Mouse (Mus musculus) intestine, embryonic 16.5 days (tissue): ENCODE data around the gene Mettl7a1. TPM values are rescaled to one million over a fixed set of nuclear protein-coding genes. Genes with fewer than 3 reads are reported as not detected.

Experiments used
- polyA plus RNA-seq: library from polyadenylated mRNA; unstranded; fragments of >200 nt; fragmentation: Nextera tagmentation; extraction: Ambion mirVana; gene quantifications from 2 replicates; pipeline ENCODE4 v1.2.1, GENCODE M21; 2015

Mettl7a1 gene
- polyA plus RNA-seq, 1 experiment from 2014 or later, result 7.4 TPM

Other genes with a start within 250 kb of the Mettl7a1 start
- 32.7 and 36.4 TPM in 2 replicates for gene Atf1, start 76.3 kb upstream of the Mettl7a1 start, polyA plus RNA-seq
- not detected in 2 replicates for gene Tmprss12, start 23.3 kb upstream of the Mettl7a1 start, polyA plus RNA-seq
- gene Mettl7a3, start 30.8 kb downstream of the Mettl7a1 start, polyA plus RNA-seq, result not detected in 2 replicates
- not detected in 2 replicates for gene Methig1, start 49.0 kb downstream of the Mettl7a1 start, polyA plus RNA-seq
- gene Mettl7a2, start 49.1 kb downstream of the Mettl7a1 start, polyA plus RNA-seq, result not detected in 2 replicates
- not detected in 2 replicates for gene Higd1c, start 60.4 kb downstream of the Mettl7a1 start, polyA plus RNA-seq
- 0.11 and 0.18 TPM in 2 replicates for gene Gm5475, start 118.0 kb downstream of the Mettl7a1 start, polyA plus RNA-seq
- 40.7 and 47.2 TPM in 2 replicates for gene Slc11a2, start 120.9 kb downstream of the Mettl7a1 start, polyA plus RNA-seq
- 31.3 and 33.7 TPM in 2 replicates for gene Letmd1, start 164.9 kb downstream of the Mettl7a1 start, polyA plus RNA-seq
- gene Csrnp2, start 191.3 kb downstream of the Mettl7a1 start, polyA plus RNA-seq, result 5.8 and 5.9 TPM in 2 replicates
- 13.5 and 13.8 TPM in 2 replicates for gene Tfcp2, start 247.9 kb downstream of the Mettl7a1 start, polyA plus RNA-seq